Mouse (Mus musculus) heart, adult 2 months (tissue): ENCODE measurements at regions not wholly inside any gene's neighbourhood (a gene's known extent, or its start where the extent isn't known, plus 50 kb on each side); places are given as distances from the start of the nearest gene placed in this dataset.

Experiments used
- CTCF ChIP-seq: fragments of 200-600 bp; IDR thresholded peaks from 2 replicates; pipeline ENCODE4 v1.8.1; 2022; ENCODE audit warnings: antibody characterized with exemption, mild to moderate bottlenecking, moderate library complexity
- POLR2A ChIP-seq: fragments of 200-500 bp; IDR thresholded peaks from 2 replicates; pipeline ENCODE4 v1.6.1; 2011; ENCODE audit warnings: mild to moderate bottlenecking, low read depth, low read length, control low read depth; ENCODE audit not compliant: insufficient read depth

DNA sequence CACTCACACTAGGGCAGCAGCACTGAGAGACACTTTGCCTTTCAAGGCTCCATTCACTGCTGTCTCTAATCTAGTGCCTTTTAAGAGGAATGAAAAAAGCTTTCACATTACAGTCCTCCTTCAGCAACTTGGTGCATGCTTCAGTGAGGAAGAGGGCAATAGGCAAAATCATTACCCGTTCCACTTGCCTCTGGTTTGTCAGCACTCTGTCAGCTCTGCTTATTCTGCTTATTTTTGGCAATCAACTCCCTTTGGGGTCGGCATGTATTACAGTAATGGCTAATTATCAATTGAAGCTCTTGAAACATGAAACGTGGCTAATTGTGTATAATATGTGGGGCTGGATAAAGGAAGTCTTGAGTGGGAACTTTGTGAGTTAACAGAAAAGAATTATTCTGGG, 135.7 kb downstream of the Galc start:
- TF ChIP-seq CTCF (no peak), POLR2A (no peak)
